Mouse (Mus musculus): Measurements from ENCODE around the gene Tubb4a.

- TF ChIP-seq GATA1 (IDR thresholded peaks at IDR 0.05; ENCODE audit: borderline replicate concordance, low read length) (no peak), FLI1 (IDR thresholded peaks at IDR 0.05; ENCODE audit: low read length) (no peak)
Observed at GRCm38 (mm10) chr17:57131793-57132192, 44.2 kb upstream of the Tubb4a start.
